Mouse (Mus musculus) limb, embryonic 15.5 days (tissue): Measurements from ENCODE around the gene Polr3f. TPM values are rescaled to one million over a fixed set of nuclear protein-coding genes. Genes with fewer than 3 reads are reported as not detected.

ENCODE experiments used
- polyA plus RNA-seq: library from polyadenylated mRNA; unstranded; fragments of >200 nt; fragmentation: Nextera tagmentation; extraction: Ambion mirVana; gene quantifications from 2 replicates; pipeline ENCODE4 v1.2.1, GENCODE M21; 2015

Gene Polr3f
- polyA plus RNA-seq, 1 experiment from 2014 or later = 22.3 TPM

Other genes starting within 250 kb of the Polr3f start
- 1.6 and 2.3 TPM in 2 replicates for gene Ovol2, start 195.6 kb upstream of the Polr3f start, polyA plus RNA-seq
- gene Kat14, start 158.7 kb upstream of the Polr3f start, polyA plus RNA-seq = 40.1 and 41.8 TPM in 2 replicates
- 2.3 and 3.4 TPM in 2 replicates for gene Pet117, start 158.7 kb upstream of the Polr3f start, polyA plus RNA-seq
- gene Dzank1, start 304 bp upstream of the Polr3f start, polyA plus RNA-seq = 0.61 and 0.63 TPM in 2 replicates
- 57.8 and 61.2 TPM in 2 replicates for gene Rbbp9, start 23.2 kb downstream of the Polr3f start, polyA plus RNA-seq
- gene Sec23b, start 28.5 kb downstream of the Polr3f start, polyA plus RNA-seq = 78.6 and 78.7 TPM in 2 replicates
- gene Smim26, start 66.3 kb downstream of the Polr3f start, polyA plus RNA-seq = 23.8 and 38.9 TPM in 2 replicates
- gene Dtd1, start 72.2 kb downstream of the Polr3f start, polyA plus RNA-seq = 39.3 and 40.5 TPM in 2 replicates